Mouse (Mus musculus) embryonic facial prominence, embryonic 15.5 days (tissue): ENCODE measurements around the gene Calm3. TPM values are rescaled to one million over a fixed set of nuclear protein-coding genes. Genes with fewer than 3 reads are reported as not detected.

Source experiments
- ATAC-seq: fragments of 200-750 bp; cut with Nextera tagmentation; 2 replicates; pipeline ENCODE4 v1.8.0; 2017; ENCODE audit warnings: low read depth, moderate TSS enrichment; ENCODE audit not compliant: insufficient number of reproducible peaks, low FRiP score, low TSS enrichment
- H3K27ac ChIP-seq: fragments of 300-500 bp; sonication (generic); replicated peaks from 2 replicates; pipeline ENCODE4 v1.5.1; 2015; ENCODE audit warnings: mild to moderate bottlenecking, inconsistent platforms
- H3K27me3 ChIP-seq: fragments of 300-500 bp; sonication (generic); 2 replicates; pipeline ENCODE4 v1.6.1; 2015; ENCODE audit warnings: inconsistent platforms
- H3K36me3 ChIP-seq: fragments of 300-500 bp; sonication (generic); 2 replicates; pipeline ENCODE4 v1.6.1; 2015; ENCODE audit warnings: mild to moderate bottlenecking, inconsistent platforms
- H3K4me1 ChIP-seq: fragments of 300-500 bp; sonication (generic); 2 replicates; pipeline ENCODE4 v1.6.1; 2015; ENCODE audit warnings: inconsistent platforms
- H3K4me2 ChIP-seq: fragments of 300-500 bp; sonication (generic); replicated peaks from 2 replicates; pipeline ENCODE4 v1.6.1; 2015; ENCODE audit warnings: mild to moderate bottlenecking, inconsistent platforms
- H3K4me3 ChIP-seq: fragments of 300-500 bp; sonication (generic); replicated peaks from 2 replicates; pipeline ENCODE4 v1.5.1; 2015; ENCODE audit warnings: mild to moderate bottlenecking, inconsistent platforms
- H3K9ac ChIP-seq: fragments of 300-500 bp; sonication (generic); 2 replicates; pipeline ENCODE4 v1.6.1; 2015; ENCODE audit warnings: inconsistent platforms
- H3K9me3 ChIP-seq: fragments of 300-500 bp; sonication (generic); replicated peaks from 2 replicates; pipeline ENCODE4 v1.6.1; 2016; ENCODE audit warnings: inconsistent platforms
- WGBS: fragments of 180-500 bp; shearing (Covaris S2); methylation state at CpG from one replicate; pipeline ENCODE4 v1.1.7; 2015; 5-methylcytosine and 5-hydroxymethylcytosine counted together
- polyA plus RNA-seq: library from polyadenylated mRNA; unstranded; fragments of >200 nt; fragmentation: Nextera tagmentation; extraction: Ambion mirVana; gene quantifications from 2 replicates; pipeline ENCODE4 v1.2.1, GENCODE M21; 2015

The Calm3 gene
- polyA plus RNA-seq, 1 experiment from 2014 or later: 138 TPM

GRCm38 (mm10) chr7:16913806-16914452 is 10.0 kb downstream of the Calm3 start:
- peak; percentile 56 for ATAC-seq

GRCm38 (mm10) chr7:16912360-16912759 is 11.6 kb downstream of the Calm3 start:
- Histone ChIP-seq H3K27ac (0 out of 2 replicates have a peak overlapping the region, but pooled peaks have one; percentile 68), H3K36me3 (peaks cover 33% of the 10 kb centered on the region), H3K27me3 (no peaks in the 10 kb centered on the region), H3K4me1 (peaks cover 37% of the 10 kb centered on the region), H3K4me2 (no peak overlapping the region), H3K9ac (no peak overlapping the region), H3K4me3 (no peak overlapping the region), H3K9me3 (no peaks in the 10 kb centered on the region)
- WGBS: 53% methylated on average over 6 of the region's 6 CpGs
- ATAC-seq: no peak

More at GRCm38 (mm10) chr7:16913806-16914452, 10.0 kb downstream of the Calm3 start:
- WGBS: 29% methylated on average over 10 of the region's 10 CpGs
- Histone ChIP-seq H3K4me2 (no peak overlapping the region), H3K4me3 (no peak overlapping the region), H3K9me3 (no peaks in the 10 kb centered on the region), H3K27ac (peak overlapping the region; percentile 68), H3K9ac (no peak overlapping the region), H3K27me3 (no peaks in the 10 kb centered on the region), H3K36me3 (peaks cover 47% of the 10 kb centered on the region), H3K4me1 (peaks cover 37% of the 10 kb centered on the region)

GRCm38 (mm10) chr7:16911904-16912303 is 12.0 kb downstream of the Calm3 start:
- no peak for ATAC-seq
- WGBS: 91% methylated on average over 3 of the region's 3 CpGs

DNA sequence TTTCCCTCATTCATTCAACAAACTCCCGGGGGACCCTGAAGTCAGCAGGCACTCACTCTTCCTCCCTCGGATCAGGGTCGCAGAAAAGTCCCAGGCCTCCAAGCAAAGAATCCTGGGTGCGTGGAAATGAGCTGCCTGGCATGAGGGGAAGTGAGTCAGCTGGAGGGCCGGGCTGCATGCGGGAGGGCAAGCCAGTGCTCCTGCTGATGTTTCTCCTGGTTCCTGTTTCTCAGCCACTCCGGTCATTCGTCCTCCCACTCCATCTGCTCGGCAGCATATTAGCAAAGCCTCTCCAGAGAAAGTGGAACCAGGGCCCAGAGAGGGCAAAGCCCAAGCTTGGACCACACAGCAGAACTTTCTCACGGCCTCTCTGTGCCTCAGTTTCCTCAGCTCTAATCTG is 14.0 kb downstream of the Calm3 start:
- Histone ChIP-seq H3K4me1 (peaks cover 52% of the 10 kb centered on the region), H3K9me3 (no peaks in the 10 kb centered on the region), H3K9ac (no peak overlapping the region)

More at GRCm38 (mm10) chr7:16911904-16912303, 12.0 kb downstream of the Calm3 start:
- Histone ChIP-seq H3K9ac (no peak overlapping the region), H3K9me3 (no peaks in the 10 kb centered on the region), H3K4me3 (no peak overlapping the region), H3K4me1 (peaks cover 40% of the 10 kb centered on the region), H3K27me3 (no peaks in the 10 kb centered on the region), H3K27ac (0 out of 2 replicates have a peak overlapping the region, but pooled peaks have one; percentile 68), H3K36me3 (peaks cover 28% of the 10 kb centered on the region), H3K4me2 (no peak overlapping the region)

GRCm38 (mm10) chr7:16908859-16909258 is 15.1 kb downstream of the Calm3 start:
- H3K27ac ChIP-seq: no peak overlapping the region
- no peak for ATAC-seq
- no peaks in the 10 kb centered on the region for H3K9me3 ChIP-seq
- no peak overlapping the region for H3K4me3 ChIP-seq
- no peaks in the 10 kb centered on the region for H3K36me3 ChIP-seq
- H3K4me1 ChIP-seq: peaks cover 43% of the 10 kb centered on the region
- H3K27me3 ChIP-seq: no peaks in the 10 kb centered on the region
- 58% methylated on average over 11 of the region's 11 CpGs for WGBS
- H3K4me2 ChIP-seq: no peak overlapping the region
- no peak overlapping the region for H3K9ac ChIP-seq

More for the DNA sequence above, 14.0 kb downstream of the Calm3 start:
- ATAC-seq: no peak
- Histone ChIP-seq H3K27me3 (no peaks in the 10 kb centered on the region), H3K36me3 (peaks cover 10% of the 10 kb centered on the region), H3K27ac (no peak overlapping the region), H3K4me3 (no peak overlapping the region), H3K4me2 (no peak overlapping the region)
- 52% methylated on average over 10 of the region's 10 CpGs for WGBS

- no peak for ATAC-seq
- Histone ChIP-seq H3K36me3 (no peaks in the 10 kb centered on the region), H3K4me1 (peaks cover 38% of the 10 kb centered on the region), H3K9me3 (no peaks in the 10 kb centered on the region), H3K27ac (no peak overlapping the region), H3K4me3 (no peak overlapping the region), H3K27me3 (no peaks in the 10 kb centered on the region), H3K9ac (no peak overlapping the region), H3K4me2 (0 out of 2 replicates have a peak overlapping the region, but pooled peaks have one; percentile 2)
- 28% methylated on average over 11 of the region's 11 CpGs for WGBS
Observed at GRCm38 (mm10) chr7:16908367-16908766, 15.5 kb downstream of the Calm3 start.

- Histone ChIP-seq H3K9ac (no peak overlapping the region), H3K27ac (no peak overlapping the region), H3K27me3 (no peaks in the 10 kb centered on the region), H3K9me3 (no peaks in the 10 kb centered on the region), H3K4me1 (peaks cover 38% of the 10 kb centered on the region), H3K36me3 (no peaks in the 10 kb centered on the region), H3K4me2 (0 out of 2 replicates have a peak overlapping the region, but pooled peaks have one; percentile 2), H3K4me3 (no peak overlapping the region)
- WGBS: 70% methylated on average over 7 of the region's 7 CpGs
- ATAC-seq: no peak
Observed at GRCm38 (mm10) chr7:16907842-16908241, 16.1 kb downstream of the Calm3 start.

DNA sequence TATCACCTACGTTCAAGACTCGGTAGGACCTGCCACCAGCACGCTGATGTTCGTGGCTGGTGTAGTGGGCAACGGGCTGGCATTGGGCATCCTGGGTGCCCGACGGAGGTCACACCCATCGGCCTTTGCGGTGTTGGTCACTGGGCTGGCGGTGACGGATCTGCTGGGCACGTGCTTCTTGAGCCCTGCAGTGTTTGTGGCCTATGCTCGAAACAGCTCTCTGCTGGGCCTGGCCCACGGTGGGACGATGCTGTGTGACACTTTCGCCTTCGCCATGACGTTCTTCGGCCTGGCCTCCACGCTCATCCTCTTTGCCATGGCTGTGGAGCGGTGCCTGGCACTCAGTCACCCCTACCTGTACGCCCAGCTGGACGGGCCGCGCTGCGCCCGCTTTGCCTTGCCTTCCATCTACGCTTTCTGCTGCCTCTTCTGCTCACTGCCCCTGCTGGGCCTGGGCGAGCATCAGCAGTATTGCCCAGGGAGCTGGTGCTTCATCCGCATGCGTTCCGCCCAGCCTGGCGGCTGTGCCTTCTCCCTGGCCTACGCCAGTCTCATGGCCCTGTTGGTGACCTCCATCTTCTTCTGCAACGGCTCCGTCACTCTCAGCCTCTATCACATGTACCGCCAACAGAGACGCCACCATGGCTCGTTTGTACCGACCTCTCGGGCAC is 16.9 kb downstream of the Calm3 start:
- no peak overlapping the region for H3K4me2 ChIP-seq
- H3K9me3 ChIP-seq: no peaks in the 10 kb centered on the region
- no peaks in the 10 kb centered on the region for H3K27me3 ChIP-seq
- no peaks in the 10 kb centered on the region for H3K36me3 ChIP-seq
- H3K27ac ChIP-seq: no peak overlapping the region
- H3K4me3 ChIP-seq: no peak overlapping the region
- H3K4me1 ChIP-seq: peaks cover 35% of the 10 kb centered on the region
- no peak overlapping the region for H3K9ac ChIP-seq
- no peak for ATAC-seq
- 92% methylated on average over 41 of the region's 41 CpGs for WGBS

GRCm38 (mm10) chr7:16906281-16906680 is 17.6 kb downstream of the Calm3 start, which contains the start of gene Ptgir:
TSS of gene Ptgir (plus strand) at chr7:16906490.
- H3K9ac ChIP-seq: no peak within 1 kb of the TSS
- peak; percentile 39; the same call in 1 of the 2 replicates for ATAC-seq
- no peak within 1 kb of the TSS for H3K4me2 ChIP-seq
- 11% methylated on average over 5 of the region's 6 CpGs for WGBS
- no peaks in the 10 kb centered on the region for H3K27me3 ChIP-seq
- no peak within 1 kb of the TSS for H3K4me3 ChIP-seq
- 0 out of 2 replicates have a peak within 1 kb of the TSS, but pooled peaks have one; percentile 5 for H3K27ac ChIP-seq
- no peaks in the 10 kb centered on the region for H3K9me3 ChIP-seq
- no peaks in the 10 kb centered on the region for H3K36me3 ChIP-seq
- H3K4me1 ChIP-seq: peaks cover 39% of the 10 kb centered on the region

GRCm38 (mm10) chr7:16905491-16906021 is 18.4 kb downstream of the Calm3 start:
- H3K4me3 ChIP-seq: no peak overlapping the region
- no peaks in the 10 kb centered on the region for H3K9me3 ChIP-seq
- WGBS: 54% methylated on average over 9 of the region's 9 CpGs
- no peak overlapping the region for H3K9ac ChIP-seq
- no peak overlapping the region for H3K4me2 ChIP-seq
- H3K4me1 ChIP-seq: peaks cover 42% of the 10 kb centered on the region
- no peaks in the 10 kb centered on the region for H3K27me3 ChIP-seq
- no peak for ATAC-seq
- no peaks in the 10 kb centered on the region for H3K36me3 ChIP-seq
- 0 out of 2 replicates have a peak overlapping the region, but pooled peaks have one; percentile 5 for H3K27ac ChIP-seq

GRCm38 (mm10) chr7:16904120-16904675 is 19.7 kb downstream of the Calm3 start:
- Histone ChIP-seq H3K4me3 (no peak overlapping the region), H3K36me3 (no peaks in the 10 kb centered on the region), H3K9ac (no peak overlapping the region), H3K27me3 (no peaks in the 10 kb centered on the region), H3K4me1 (peaks cover 55% of the 10 kb centered on the region), H3K9me3 (no peaks in the 10 kb centered on the region), H3K27ac (no peak overlapping the region), H3K4me2 (no peak overlapping the region)
- 46% methylated on average over 8 of the region's 10 CpGs for WGBS
- no peak for ATAC-seq
